Mouse (Mus musculus): ENCODE measurements at regions not wholly inside any gene's neighbourhood (a gene's known extent, or its start where the extent isn't known, plus 50 kb on each side); places are given as distances from the start of the nearest gene placed in this dataset.

DNA sequence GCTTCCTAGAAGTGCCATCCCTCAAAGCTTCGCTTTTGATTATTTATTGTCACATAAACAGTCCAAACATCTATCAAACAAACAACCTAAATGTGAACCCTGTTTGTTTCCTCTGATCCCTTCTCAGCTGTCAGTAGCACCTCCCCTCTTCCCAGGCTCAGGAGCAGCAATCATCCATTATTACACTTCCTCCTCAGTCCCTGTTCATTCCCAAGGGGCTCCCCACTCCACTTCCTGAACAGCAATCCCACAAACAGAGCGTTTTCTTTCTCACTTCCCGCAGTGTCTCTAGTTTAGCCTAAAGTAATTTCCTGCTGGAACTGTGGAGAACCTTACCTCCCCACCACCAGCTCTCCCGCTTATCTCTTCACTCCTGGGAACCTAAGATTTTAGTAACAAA is 91.1 kb upstream of the Nrp1 start:
- TF ChIP-seq CTCF (IDR thresholded peaks at IDR 0.05; ENCODE audit: extremely low read depth, insufficient read depth, low read length) (no peak), POLR2A (IDR thresholded peaks at IDR 0.05; ENCODE audit: extremely low read depth, insufficient read depth, low read length) (no peak)

Data from cortical plate, adult 2 months (tissue).